Mouse (Mus musculus) 3T3-L1 (cell line): ENCODE measurements around the gene Gypa.

Experiments
- DNase-seq: peaks from one replicate; pipeline ENCODE4 v3.0.0-alpha.2; 2015; ENCODE audit warnings: low read depth, low spot score

The Gypa gene

DNA sequence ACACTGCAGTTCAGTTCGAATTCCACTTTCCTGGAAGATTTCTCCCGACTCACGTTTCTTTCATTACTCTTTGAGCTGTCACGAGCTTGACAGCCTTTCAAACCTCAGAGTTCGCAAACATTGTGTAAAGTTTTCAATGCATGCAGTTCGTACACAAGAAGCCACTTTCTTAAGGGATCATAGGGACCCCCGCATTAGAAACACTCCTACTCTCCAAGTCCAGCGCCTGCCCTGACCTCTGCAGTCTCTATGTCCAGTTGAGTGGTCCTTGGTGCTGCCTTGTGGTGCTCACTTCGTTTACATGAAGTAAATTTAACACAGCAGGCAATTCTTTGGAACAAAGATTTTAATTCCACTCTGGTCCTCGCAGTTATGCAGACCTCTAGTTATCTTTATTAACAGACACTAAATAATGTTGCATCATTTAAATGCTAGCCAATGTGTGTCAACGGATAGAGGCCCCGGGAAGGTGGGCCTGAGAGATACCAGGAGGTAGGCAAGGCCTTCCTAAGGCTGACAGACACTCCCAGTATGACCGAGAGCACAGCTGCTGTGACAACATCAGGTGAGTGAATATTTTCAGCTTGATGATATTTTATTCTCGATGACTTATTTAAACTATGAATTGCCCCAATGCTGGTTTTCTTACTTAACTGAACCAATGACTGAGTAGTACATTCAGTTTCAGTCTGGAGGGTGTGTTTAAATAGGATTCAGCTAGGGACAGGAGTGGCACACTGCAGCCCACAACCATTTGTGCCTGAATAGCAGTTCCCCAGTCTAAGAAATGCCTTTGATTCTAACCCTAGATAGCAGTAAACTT, at the start of gene Gypa:
Gene Gypa (plus strand): TSS at position 259 of the 823 bp plus-strand sequence.
- DNase-seq, result no peak

DNA sequence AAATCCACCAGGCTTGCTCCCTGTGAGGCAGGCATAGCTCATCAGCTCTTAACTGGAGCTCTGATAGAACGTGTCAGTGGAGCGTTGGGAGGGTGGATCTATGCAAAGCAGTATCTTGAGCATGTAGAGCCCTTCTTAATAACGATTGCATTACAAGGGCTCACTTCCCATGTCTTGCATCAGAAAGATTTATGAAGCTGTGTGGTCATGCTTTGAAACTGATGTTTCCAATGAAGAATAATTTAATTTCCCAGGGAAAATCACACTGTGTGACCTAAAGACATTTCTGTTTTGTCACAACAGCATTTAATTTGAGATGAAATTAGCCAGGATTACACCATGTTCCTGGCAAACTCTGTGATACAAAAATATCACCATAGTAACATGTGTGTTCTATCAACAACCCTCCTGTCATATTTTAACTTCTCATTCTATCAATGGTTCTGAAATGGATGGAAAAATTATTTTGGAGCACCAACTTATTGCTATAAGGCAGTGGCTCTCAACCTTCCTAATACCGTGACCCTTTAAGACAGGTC, 49.0 kb upstream of the Gypa start:
- no peak for DNase-seq

DNA sequence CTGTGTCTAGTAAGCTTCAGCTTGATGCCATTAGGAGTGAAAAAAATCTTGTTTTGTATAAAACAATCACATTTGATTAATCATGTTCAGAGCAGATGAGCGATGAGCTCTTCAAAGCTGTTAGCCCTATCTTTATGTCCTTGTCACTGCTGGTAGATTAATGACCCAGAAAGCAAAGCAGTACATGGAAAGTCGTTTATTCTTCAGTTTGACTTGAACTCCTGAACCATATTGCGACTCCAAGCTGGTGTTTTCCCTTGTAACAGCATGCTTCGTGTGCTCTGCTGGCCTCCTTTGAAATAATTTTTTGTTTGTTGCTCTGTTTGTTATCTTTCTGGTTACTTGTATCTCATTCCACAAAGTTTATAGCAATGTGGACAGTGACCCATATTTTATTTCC, 46.4 kb upstream of the Gypa start:
- DNase-seq, result no peak

DNA sequence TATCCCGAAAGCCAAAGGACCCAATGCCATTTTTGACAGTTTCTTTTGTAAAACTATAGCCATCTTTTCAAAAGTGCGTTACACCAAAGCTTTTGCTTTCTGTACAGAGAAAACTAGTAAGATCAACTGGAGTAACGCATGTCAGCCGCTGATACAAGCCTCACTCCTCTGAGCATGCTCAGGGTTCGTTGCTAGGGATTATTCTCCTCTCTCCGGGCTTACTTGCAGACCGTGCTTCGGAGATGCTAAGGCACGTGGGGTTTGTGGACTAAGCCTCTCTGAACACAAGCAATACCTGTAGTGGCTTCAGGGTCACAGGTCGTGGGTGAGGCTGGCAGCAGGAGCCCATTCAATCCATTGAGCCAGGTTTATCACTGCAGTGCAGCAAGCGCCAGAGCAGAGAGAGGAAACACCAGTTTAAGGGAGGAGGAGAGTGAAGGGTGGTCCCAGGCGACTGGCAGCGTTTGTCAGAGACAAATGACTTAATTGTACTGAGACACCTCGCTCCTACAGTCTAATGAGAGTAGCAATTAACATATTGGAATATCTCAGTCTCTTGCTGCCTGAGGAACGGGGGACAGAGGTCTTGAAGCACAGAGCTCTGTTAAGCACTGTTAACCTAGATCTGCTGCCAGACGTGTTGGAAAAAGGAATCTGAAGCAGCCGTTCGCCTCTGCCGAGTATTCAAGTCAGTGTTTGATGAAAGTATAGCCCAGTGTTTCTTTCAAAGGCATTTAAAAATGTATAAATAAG, 41.5 kb upstream of the Gypa start:
- DNase-seq, result no peak

DNA sequence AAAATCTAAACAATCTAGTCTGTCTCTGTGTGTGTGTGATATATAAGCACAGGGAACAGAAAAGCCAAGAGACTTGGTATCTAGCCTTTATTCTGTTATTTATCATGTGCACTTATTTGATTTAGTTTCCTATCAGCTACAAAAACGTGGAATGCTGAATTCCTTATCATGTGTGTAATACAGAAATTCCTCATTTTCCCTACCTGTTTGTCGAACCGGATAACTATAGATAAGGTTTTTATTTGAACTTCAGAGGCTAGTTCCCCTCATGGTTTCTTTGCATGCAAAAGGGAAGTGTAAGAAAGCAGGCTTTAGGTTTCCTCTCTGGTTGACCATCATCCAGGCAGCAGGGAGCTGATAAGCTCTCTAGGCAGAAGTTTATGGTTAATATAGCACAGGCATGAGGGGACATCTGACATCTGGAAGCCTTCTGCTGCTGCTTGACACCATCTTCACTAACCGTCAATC, 30.1 kb upstream of the Gypa start:
- no peak for DNase-seq

DNA sequence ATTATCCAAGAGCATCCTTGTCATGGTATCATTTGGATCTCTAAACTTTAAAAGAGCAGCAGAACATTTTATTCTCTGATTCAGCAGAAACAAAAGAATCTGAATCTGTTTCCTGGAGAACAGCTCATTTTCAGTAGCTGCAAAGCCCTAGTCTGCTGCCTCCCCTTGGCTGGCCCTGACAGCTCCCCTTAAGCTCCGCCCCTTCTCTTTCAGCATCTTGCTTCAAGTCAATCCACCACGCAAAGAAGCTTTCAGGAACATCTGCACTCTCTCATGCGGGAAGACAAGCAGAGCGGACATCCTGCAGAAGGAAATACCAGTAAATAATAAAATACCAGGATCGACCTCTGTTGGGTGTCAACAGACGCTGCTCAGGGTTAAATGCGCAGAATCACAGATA, 18.6 kb upstream of the Gypa start:
- DNase-seq, result no peak

DNA sequence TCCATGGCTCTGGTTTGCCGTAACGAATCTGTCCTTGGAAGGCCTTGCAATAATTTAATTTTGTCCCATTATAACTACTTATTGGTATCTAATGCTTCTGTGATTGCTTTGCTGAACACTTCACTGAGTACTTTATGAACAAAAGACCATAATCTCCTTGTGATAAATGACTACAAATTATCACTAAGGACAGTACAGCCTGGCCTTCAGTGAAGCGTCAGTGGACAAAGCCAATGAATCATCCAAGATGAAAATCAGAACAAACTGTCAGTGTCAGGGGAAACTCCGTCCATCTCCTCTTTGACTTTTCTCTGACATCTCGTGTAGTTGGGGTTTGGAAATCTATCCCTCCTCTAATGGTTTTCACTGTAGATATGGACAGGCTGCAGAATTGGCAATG, 15.4 kb upstream of the Gypa start:
- no peak for DNase-seq

DNA sequence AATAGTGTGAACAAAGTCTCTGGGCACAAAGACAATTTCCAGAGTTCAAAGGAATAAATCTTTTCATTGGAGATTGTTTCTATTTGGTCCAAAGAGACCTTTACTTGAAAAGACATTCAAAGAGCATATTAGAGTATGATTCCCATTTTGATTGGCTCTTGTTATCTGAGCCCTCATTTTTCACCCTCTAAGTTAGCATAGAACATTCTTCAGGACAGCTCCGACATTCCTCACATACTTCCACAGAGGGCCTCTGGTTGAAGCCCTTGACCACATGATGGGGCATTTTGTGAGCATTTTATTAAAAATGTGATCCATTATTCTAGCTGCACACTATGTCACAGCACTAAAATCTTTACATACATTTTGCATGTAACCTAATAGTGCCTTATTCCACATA, 14.5 kb upstream of the Gypa start:
- peak; percentile 34 for DNase-seq

DNA sequence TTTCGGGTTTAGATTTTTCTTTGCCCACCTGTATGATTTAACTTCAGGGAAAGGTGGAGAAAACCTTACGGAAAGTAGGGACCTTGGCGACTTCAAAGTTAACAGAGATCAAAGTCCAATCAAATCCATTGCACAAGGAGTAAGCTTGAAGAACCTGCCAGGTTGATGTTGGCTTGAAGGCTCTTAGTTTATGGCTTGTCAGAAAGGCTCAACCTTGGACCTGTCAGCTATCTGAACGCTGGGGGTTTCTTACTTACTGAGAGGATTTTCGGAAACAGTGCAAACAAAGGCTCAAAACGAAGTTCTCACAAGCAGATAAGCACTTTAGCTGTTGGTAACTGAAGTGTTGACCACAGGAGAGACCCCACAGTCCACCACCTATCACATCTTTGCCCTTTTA, 11.4 kb upstream of the Gypa start:
- no peak for DNase-seq

DNA sequence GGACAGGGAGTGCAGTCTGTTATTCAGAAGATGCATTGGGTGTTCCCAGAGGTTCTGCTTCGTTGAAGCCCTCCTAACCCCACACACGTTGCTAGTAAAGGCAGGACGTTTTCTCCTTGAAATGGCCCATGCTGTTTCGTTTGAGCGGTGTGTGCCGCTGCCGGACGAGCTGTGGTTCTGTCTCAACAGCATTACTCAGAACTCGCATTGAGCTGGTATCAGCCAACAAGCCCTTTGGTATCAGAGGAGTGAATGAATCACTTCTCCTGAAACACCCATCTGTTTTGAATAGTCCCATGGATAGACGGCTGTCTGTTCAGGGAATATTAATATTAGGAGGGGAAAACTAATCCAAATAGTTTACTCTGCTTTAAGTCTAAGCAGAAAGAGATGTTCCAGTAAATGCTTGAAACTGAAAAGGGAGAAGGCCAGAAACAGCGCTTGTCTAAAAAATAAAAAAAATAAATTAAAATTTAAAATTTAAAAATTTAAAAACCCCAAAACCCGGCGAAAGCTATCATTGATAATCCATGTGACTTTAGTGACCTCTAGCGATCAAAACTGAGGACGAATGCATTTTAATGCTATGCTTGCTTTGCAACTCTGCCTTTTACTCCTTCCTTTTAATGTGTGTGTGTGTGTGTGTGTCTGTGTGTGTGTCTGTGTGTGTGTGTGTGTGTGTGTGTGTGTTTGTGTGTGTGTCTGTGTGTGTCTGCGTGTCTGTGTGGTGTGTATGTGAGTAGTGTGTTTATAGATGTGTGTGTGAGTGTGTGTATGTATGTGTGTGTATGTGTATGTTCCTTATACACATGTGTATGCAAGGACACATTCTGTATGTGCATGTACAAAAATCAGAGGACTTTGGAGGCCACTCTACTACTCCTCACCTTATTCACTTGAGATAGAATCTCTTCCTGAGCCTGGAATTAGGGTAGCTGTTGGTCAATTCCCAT, 10.5 kb upstream of the Gypa start:
- DNase-seq, result peak; percentile 65

DNA sequence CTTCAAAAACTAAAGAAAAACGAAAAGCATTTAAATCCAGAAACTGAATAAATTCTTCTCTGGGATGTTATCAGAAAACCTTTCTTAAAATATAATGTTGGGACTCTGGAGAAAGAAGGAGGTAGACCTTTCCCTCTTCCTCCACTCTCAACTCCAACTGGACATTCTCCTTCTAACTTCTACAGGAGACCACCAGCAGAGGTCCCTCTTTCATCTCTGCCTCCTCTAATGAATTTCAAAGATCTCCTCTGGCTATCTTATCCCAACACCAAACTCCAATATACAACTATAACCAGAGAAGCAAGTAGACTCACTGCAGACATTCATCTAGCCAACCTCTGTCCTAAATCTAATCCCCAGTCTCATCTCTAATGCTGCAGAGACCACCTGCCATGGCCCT, 2.0 kb upstream of the Gypa start:
- no peak for DNase-seq

DNA sequence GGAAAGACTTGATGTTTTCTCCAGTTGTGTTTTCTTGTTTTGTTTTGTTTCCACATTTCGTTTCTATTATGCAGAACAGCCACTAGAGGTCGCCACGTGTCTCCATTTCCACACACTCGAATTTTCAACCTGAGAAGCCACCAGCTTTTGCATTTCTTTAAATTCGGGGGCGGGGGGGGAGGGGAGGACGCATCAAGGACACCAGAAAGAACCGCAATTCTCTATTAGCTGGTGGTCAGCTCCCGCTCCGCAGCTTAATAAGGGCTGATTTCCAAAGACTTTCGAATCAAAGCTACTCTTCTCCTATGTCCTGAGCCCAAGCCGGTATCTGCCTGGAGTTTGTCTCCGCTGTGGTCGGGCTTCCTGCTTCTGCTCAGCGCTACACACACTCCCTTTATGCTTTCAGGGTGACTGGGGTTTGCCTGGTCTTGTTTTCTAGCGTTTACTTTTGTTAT, 567 bp upstream of the Gypa start:
- peak; percentile 74 for DNase-seq

DNA sequence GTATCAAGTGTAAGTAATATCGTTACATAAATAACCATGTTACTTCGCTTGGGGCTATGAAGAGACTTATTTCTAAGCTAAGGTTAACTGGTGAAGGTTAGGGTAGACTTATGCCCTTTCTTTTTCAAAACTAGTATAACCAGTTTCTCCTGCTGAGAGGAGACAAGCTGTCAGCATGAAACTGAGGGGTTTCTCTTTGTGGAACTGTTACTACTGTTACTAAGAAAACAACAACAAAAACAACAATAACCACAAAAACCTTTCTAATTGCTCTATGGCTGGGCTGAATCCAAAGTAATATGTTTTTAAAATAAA, 722 bp downstream of the Gypa start:
- DNase-seq, result no peak

DNA sequence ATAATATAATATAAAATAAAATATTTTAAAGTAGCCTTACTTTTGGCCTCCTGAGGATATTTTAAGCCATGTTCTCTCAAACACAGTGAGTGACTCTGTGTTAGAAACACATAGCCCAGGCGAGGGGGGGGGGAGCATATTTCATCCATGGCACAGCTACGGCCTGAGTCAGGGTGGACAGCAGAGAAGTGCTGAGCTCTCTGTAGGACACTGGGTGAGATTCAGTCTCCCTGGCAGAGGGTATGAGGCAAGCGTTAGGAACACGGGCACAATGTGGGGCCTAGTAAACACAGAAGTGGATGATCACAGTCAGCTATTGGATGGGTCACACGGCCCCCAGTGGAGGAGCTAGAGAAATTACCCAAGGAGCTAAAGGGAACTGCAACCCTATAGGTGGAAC, 1.2 kb downstream of the Gypa start:
- DNase-seq, result no peak

DNA sequence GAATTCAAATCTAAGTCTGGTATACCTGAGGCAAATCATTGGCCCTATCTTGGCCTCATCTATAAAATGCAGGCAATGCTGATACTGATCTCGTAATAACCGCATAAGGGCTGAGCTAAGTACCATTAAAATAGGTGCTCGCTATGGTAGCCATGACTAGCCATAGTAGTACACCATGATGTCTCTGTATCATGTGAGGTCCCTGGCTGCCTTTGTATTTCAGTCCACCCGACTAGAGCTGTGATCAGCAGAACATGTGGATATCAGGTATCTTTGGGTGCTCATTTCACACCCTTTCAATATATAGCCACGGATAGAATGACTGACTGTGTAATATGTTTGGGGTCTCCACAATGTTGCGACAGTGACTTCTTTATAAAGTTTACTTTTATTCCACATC, 1.9 kb downstream of the Gypa start:
- DNase-seq, result no peak

DNA sequence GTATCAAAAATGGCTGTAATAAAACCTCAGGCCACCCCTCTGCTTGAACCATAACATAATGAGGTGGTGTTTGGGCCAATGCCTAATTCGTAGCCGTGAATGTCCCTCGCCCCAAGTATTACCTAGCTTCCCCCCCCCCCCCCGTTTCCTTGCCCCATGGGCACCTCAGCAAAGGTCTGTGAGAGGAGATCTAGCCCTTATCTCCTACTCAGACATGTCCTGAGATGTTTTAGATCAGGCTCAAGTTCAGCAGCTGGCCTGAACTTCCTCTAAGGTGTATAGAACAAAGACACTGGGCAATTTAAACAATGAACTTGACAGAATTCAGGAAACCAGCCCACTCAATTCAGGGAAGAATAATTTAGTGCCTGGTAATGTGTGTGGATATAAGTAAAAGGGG, 3.7 kb downstream of the Gypa start:
- DNase-seq, result no peak

DNA sequence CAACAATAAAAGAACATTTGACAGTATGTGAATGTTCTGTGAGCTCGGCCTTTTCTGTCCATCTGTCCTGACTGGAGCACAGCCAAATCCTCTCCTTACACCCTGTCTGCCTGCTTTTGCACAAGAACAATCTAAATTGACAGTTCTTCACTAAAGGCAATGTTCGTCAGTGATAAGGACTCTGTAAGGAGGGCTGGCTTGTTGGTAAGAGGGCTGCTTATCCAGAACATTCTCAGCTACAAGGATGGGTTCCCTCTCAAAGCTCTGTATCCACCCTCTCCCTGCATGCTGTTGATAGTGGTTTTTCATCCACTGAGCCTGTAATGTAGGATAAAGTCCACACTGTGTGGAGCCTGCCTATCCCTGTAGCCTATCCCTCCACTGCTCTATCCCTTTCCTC, 6.7 kb downstream of the Gypa start:
- no peak for DNase-seq

DNA sequence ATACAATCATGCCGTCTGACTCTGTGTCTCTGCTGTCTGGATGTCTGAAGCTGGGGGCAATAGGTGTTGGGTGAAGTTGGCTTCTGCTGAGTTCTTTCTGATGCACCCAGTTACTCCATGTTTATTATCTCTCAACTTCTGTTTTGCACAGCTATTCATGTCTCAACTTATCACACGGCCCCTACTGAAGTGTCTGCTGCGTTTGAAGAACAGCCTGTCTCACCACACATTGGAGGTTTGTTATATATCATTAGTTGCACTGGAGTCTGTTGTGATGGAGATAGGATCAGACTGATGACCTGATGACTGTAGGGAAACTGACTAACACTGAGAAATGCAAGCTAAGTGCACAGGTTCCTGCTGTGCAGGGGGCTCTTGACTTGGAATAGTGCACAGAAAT, 7.2 kb downstream of the Gypa start:
- DNase-seq, result no peak

DNA sequence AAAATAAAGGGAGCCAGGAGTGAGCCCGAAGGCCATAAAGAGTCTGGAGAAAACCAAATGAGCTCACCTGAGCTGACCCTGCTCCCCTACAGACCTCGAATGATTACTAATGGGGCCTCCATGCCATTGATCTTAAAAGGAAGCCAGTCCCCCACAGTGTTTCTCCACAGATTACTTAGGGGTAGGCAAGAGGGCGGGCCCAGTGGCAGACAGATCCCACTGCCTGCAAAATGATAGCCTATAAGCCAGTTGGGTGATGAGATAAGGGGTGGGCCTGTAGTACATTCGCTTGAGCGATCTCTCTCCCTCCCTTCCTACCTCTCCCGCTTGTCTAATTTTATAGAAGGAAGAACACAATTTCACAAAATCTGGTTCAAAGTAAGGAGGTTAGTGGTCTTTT, 7.7 kb downstream of the Gypa start:
- no peak for DNase-seq

DNA sequence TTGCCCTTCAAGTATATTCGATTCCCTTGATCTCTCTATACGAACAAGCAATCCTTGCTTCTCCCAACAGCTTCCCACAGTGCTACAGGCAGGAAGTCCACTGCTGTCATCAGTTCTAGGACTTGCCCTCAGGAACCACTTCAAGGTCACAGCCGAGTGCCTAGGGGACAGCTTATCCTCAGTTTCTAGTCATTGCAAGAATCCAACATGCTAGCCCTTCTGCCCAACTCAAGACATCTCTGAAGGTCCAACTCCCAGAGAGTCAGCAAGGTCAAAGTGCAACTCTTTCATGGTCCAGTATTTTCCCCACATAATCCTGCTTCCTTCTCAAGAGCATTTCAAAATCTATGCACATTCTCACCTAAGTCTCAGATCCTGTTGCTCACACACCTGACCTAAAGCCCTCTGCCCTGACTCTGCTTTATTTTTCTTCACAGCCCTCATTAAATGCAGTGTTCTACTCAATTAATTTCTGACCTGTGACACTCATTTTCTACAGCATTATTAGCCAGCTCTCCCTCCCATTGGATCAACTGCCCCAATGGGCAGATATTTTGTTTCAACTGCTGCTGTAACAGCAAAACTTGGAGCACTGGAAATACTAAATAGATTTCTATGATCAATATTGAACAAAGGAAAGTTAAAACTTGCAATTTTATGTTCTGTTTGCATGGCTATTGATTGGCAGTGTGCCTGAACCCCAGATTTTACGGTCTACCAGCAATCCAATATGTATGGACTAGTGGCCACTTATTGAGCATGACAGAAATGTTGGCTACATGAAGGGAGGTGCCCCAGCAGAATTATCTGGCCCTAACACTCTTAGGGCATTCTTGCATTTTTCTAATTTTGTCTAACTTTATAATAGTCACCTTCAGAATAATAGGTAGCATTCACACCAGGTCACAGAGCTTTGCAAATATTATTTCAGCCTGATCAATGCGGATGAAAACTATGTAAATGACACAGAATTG, 33.1 kb downstream of the Gypa start:
- DNase-seq, result no peak

DNA sequence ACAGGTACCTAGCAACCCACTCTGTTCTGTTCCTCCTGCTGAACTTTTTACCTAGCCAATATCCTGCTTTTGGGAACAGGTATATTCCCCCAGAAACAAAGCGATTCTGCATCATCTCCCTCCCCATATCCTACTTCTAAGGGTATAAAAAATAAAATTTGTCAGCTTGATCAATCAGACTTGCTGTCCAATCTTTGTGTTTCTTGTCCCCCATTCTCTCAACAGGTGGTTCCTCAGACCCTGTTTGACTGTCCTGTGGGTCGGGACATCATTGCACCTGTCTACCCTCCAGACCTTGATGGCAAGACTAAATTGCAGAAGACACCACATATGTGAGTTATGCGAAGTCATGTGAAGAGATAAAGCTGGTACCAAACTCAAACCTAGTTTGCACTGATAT, 48.3 kb downstream of the Gypa start:
- DNase-seq, result no peak
